Mouse (Mus musculus) neural tube, embryonic 11.5 days (tissue): ENCODE data around the gene Wdr25. TPM values are rescaled to one million over a fixed set of nuclear protein-coding genes. Genes with fewer than 3 reads are reported as not detected.

Source experiments
- ATAC-seq: fragments of 200-750 bp; cut with Nextera tagmentation; 2 replicates; pipeline ENCODE4 v1.8.0; 2017; ENCODE audit warnings: moderate number of reproducible peaks, mild to moderate bottlenecking, moderate TSS enrichment, moderate library complexity; ENCODE audit not compliant: insufficient read depth, low FRiP score, low TSS enrichment
- DNase-seq: peaks from one replicate; pipeline ENCODE4 v3.0.0-alpha.2; 2015; ENCODE audit warnings: low spot score
- H3K27ac ChIP-seq: fragments of 300-500 bp; sonication (generic); 2 replicates; pipeline ENCODE4 v1.5.1; 2014; ENCODE audit warnings: low read depth, mild to moderate bottlenecking, low read length
- H3K27me3 ChIP-seq: fragments of 300-500 bp; sonication (generic); 2 replicates; pipeline ENCODE4 v1.6.1; 2014; ENCODE audit warnings: mild to moderate bottlenecking, low read length, mixed read lengths; ENCODE audit not compliant: control insufficient read depth, insufficient read depth
- H3K36me3 ChIP-seq: fragments of 300-500 bp; sonication (generic); 2 replicates; pipeline ENCODE4 v1.6.1; 2014; ENCODE audit warnings: mild to moderate bottlenecking, low read length, moderate library complexity, mixed read lengths; ENCODE audit not compliant: control insufficient read depth, insufficient read depth
- H3K4me1 ChIP-seq: fragments of 300-500 bp; sonication (generic); 2 replicates; pipeline ENCODE4 v1.6.1; 2014; ENCODE audit warnings: low read length, mixed read lengths; ENCODE audit not compliant: control insufficient read depth, insufficient read depth
- H3K4me2 ChIP-seq: fragments of 300-500 bp; sonication (generic); 2 replicates; pipeline ENCODE4 v1.6.1; 2014; ENCODE audit warnings: low read depth, mild to moderate bottlenecking, moderate library complexity
- H3K4me3 ChIP-seq: fragments of 300-500 bp; sonication (generic); 2 replicates; pipeline ENCODE4 v1.5.1; 2014; ENCODE audit warnings: low read depth, low read length
- H3K9ac ChIP-seq: fragments of 300-500 bp; sonication (generic); 2 replicates; pipeline ENCODE4 v1.6.1; 2014; ENCODE audit warnings: mild to moderate bottlenecking, low read length
- H3K9me3 ChIP-seq: fragments of 300-500 bp; sonication (generic); 2 replicates; pipeline ENCODE4 v1.6.1; 2016; ENCODE audit warnings: low read length; ENCODE audit not compliant: control insufficient read depth
- WGBS: fragments of 180-500 bp; shearing (Covaris S2); extraction: QIAGEN DNeasy Blood & Tissue Kit; methylation state at CpG from one replicate; pipeline ENCODE4 v1.1.7; 2014; 5-methylcytosine and 5-hydroxymethylcytosine counted together
- polyA plus RNA-seq: library from polyadenylated mRNA; unstranded; fragments of >200 nt; fragmentation: Nextera tagmentation; extraction: Ambion mirVana; gene quantifications from 2 replicates; pipeline ENCODE4 v1.2.1, GENCODE M21; 2014

Gene Wdr25
- polyA plus RNA-seq, 1 experiment from 2014 or later = 5.2 TPM

DNA sequence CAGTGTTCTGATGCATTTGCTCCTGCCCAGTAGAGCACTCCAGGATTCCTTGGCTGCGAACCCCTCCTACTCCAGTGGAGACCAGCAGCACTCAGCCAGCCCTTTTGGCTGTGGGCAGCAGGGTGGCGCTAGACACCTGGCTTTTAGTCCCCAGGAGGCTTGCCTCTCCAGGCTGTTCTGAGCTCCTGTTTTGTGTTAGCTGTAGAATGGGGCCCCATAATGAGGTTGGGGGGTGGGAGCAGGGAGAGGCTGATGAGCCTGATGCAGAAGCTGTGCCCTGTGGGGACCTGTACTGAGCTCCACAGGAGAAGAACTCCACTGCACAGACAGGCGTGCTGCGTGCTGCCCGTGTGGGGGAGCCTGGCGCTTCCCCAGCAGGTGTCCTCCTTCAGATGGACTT, 60.4 kb downstream of the Wdr25 start:
- H3K4me1 ChIP-seq = peaks cover 8% of the 10 kb centered on the region
- 8% methylated on average over 6 of the region's 6 CpGs for WGBS

DNA sequence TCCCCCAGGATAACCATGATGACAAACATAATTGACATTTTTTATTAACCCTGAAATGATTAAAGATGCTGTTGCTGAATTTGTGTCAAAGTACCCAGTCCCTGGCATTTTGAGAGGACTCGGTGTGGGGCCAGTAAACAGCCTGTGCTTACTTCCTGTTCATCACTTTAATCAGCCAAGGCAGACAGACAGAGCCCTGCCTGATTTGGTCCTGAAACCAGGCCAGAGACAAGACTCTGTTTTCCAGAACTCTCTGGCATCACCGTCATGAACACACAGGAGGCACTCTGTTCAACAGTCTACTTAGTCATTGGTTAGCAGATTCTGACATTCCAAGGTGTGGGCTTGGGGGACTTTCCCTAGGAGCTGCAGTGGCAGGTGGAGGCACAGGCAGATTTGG, 61.0 kb downstream of the Wdr25 start:
- Histone ChIP-seq H3K36me3 (no peaks in the 10 kb centered on the region), H3K9ac (no peak overlapping the region), H3K27ac (0 out of 2 replicates have a peak overlapping the region, but pooled peaks have one; percentile 20), H3K27me3 (no peaks in the 10 kb centered on the region), H3K4me3 (no peak overlapping the region), H3K4me2 (no peak overlapping the region), H3K9me3 (no peaks in the 10 kb centered on the region), H3K4me1 (peaks cover 8% of the 10 kb centered on the region)
- ATAC-seq (no peak), DNase-seq (no peak)
- 59% methylated on average over 2 of the region's 2 CpGs for WGBS

More for the DNA sequence above, 60.4 kb downstream of the Wdr25 start:
- Histone ChIP-seq H3K9ac (no peak overlapping the region), H3K4me2 (no peak overlapping the region), H3K27me3 (no peaks in the 10 kb centered on the region), H3K9me3 (no peaks in the 10 kb centered on the region), H3K4me3 (no peak overlapping the region), H3K27ac (0 out of 2 replicates have a peak overlapping the region, but pooled peaks have one; percentile 20), H3K36me3 (no peaks in the 10 kb centered on the region)
- DNase-seq (peak; percentile 62), ATAC-seq (peak; percentile 65; the same call in 1 of the 2 replicates)

DNA sequence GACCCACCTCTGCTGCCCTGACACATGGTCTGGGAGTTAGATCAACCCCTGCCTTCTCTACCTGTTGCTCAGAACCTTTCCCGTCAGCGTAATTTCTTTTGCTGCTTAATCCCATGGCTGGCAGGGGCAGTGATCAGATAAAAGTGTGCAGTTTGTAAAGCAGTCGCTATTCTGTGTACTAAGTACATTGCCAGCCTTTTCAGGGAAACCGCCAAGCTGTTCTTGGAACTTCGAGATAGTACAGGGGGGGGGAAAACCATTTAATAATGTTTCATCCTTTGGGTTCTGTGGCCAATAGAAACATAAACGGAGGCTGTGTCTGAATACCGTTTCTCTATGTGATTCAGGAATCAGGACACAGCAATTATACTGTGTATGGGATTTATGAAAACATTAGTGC, 65.1 kb downstream of the Wdr25 start:
- no peaks in the 10 kb centered on the region for H3K27me3 ChIP-seq
- WGBS = 76% methylated on average over 7 of the region's 7 CpGs
- peaks cover 15% of the 10 kb centered on the region; the same call in 1 of the 2 replicates for H3K4me1 ChIP-seq
- ATAC-seq = no peak
- H3K36me3 ChIP-seq = no peaks in the 10 kb centered on the region
- no peak overlapping the region for H3K9ac ChIP-seq
- no peaks in the 10 kb centered on the region for H3K9me3 ChIP-seq
- H3K27ac ChIP-seq = peak overlapping the region; percentile 7; the same call in 1 of the 2 replicates
- no peak for DNase-seq
- no peak overlapping the region for H3K4me2 ChIP-seq
- H3K4me3 ChIP-seq = no peak overlapping the region

DNA sequence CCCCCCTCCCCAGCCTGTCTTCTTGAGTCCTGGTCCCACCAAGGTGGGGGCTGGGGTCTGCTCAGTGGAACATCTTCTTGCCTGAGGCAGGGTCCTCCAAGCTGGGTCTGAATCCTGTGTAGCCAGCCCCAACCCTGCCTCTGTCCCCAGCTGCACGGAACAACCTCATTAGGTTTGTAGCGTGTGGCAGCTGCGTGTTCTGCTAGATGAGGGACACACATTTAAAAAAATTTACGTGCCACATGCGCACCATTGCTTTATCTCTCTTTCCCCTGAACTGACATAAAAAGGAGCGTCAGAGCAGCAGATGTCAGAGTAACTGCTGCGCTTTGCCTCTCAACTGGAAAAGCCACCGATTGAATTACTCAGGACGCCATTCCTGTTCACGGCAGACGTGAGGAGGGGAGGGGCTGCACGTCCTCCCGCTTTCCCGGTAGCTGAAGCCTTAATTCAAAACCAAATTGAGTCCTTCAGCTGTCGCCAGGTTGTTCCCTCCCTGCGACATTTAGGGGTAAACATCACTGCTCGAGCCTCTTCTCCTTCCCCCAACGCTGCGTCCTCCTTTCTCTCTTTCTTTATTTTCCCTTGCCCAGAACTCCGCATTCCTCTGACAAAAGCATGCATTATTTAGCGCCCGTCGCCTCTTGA, 65.7 kb downstream of the Wdr25 start:
- no peak overlapping the region for H3K4me3 ChIP-seq
- H3K4me2 ChIP-seq = peak overlapping the region; percentile 41
- H3K4me1 ChIP-seq = peaks cover 10% of the 10 kb centered on the region; the same call in 1 of the 2 replicates
- peak overlapping the region; percentile 7; the same call in 1 of the 2 replicates for H3K27ac ChIP-seq
- DNase-seq (peak; percentile 62), ATAC-seq (peak; percentile 83)
- WGBS = 2% methylated on average over 23 of the region's 23 CpGs
- H3K27me3 ChIP-seq = no peaks in the 10 kb centered on the region
- no peaks in the 10 kb centered on the region for H3K36me3 ChIP-seq
- H3K9me3 ChIP-seq = no peaks in the 10 kb centered on the region
- H3K9ac ChIP-seq = no peak overlapping the region

DNA sequence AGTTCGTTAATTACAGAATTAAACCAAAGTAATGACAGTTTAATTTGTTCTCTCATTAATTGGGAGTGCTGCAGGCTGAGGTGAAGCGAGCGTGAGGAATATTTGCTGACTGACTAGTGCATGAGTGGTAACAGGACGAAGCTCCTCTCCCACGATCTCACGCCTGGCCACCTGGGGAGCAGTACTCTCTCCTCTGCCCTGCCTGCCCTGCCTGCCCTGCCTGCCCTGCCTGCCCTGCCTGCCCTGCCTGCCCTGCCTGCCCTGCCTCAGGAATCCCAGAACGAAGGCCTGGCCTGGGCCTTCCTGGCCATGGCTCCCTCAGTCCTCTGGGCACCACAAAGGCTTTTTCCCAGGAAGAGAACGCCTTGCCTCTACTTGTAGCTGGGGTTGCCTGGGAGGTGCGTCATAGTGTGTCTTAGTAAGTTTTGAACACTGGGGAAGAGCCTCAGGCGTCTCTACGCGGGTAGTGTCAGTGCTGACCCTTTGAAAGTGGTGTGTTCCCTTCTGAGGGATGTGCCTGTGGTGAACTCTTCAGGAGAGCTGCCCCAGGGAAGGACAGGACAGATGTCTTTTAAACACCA, 66.3 kb downstream of the Wdr25 start:
- Histone ChIP-seq H3K9me3 (no peaks in the 10 kb centered on the region), H3K4me1 (peaks cover 7% of the 10 kb centered on the region; the same call in 1 of the 2 replicates), H3K4me3 (no peak overlapping the region), H3K27ac (peak overlapping the region; percentile 9; the same call in 1 of the 2 replicates), H3K27me3 (no peaks in the 10 kb centered on the region), H3K9ac (no peak overlapping the region), H3K36me3 (no peaks in the 10 kb centered on the region), H3K4me2 (peak overlapping the region; percentile 41)
- DNase-seq (no peak), ATAC-seq (no peak; the same call in 1 of the 2 replicates)
- 24% methylated on average over 12 of the region's 12 CpGs for WGBS

DNA sequence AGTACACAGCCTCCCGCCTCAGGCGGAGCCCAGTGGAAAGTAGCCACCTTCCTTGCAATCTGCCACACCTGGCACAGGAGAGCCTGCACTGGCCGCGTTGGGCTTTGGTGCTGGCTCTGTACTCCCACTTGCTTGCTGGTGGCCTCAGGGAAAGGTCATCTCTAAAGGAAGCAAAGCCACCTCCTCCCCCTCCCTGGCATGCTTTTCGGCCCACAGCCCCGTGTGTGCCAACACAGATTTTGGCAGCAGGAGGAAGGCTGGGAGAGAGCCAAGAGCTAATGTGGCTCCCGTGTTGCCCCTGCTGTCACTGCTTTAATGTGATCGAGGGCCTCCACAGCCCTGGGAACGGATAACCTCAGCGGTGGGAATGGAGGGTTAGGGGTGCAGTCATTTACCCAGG, 66.8 kb downstream of the Wdr25 start:
- Histone ChIP-seq H3K9me3 (no peaks in the 10 kb centered on the region), H3K4me1 (peaks cover 7% of the 10 kb centered on the region; the same call in 1 of the 2 replicates), H3K4me3 (no peak overlapping the region), H3K27ac (peak overlapping the region; percentile 42; the same call in 1 of the 2 replicates), H3K36me3 (no peaks in the 10 kb centered on the region), H3K4me2 (no peak overlapping the region), H3K9ac (no peak overlapping the region), H3K27me3 (no peaks in the 10 kb centered on the region)
- ATAC-seq (no peak), DNase-seq (no peak)
- WGBS = 56% methylated on average over 10 of the region's 10 CpGs

DNA sequence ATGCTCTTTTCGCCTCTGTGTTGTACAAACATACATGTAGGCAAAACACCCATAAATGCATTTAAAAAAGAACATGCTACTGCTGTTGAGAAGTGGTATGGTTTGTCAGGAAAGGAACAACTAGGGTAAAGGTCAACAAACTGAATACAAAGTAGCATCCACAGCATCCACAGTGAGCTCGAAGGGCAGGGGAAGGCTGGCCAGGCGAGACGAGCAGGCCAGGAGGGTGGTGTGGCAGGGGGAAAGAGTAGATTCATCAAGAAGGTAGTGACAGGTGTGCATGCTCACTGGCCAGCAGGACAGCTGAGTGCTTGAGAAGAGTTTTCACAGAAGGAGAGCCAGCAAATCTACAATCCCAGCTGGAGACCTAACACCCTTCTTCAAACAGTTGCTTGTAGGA, 74.2 kb downstream of the Wdr25 start:
- no peaks in the 10 kb centered on the region for H3K4me1 ChIP-seq
- no peak overlapping the region for H3K4me2 ChIP-seq
- H3K9ac ChIP-seq = no peak overlapping the region
- ATAC-seq (no peak), DNase-seq (no peak)
- no peak overlapping the region for H3K4me3 ChIP-seq
- 81% methylated on average over 4 of the region's 4 CpGs for WGBS
- no peaks in the 10 kb centered on the region for H3K36me3 ChIP-seq
- H3K27ac ChIP-seq = no peak overlapping the region
- H3K27me3 ChIP-seq = no peaks in the 10 kb centered on the region
- no peaks in the 10 kb centered on the region for H3K9me3 ChIP-seq

DNA sequence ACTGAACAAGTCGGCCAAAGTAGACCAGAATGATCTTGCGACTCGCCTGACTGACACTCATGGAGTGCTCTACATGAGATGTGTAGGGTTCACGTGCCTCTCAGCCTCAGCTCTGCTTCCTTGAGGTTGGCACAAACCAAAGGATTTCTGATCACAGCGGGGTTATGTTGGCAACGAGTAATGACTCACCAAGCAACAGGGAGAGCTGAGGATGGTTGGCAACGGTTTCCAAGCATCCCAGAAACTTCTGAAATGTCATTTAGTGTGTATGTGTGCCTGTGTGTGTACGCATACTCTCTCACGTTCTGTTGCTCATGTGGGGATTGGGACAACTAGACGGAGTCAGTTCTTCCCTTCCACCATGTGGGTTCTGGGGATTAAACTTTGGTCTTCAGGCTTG, 74.6 kb downstream of the Wdr25 start:
- H3K27ac ChIP-seq = no peak overlapping the region
- H3K9me3 ChIP-seq = no peaks in the 10 kb centered on the region
- ATAC-seq = no peak
- no peak for DNase-seq
- H3K4me3 ChIP-seq = no peak overlapping the region
- H3K4me1 ChIP-seq = no peaks in the 10 kb centered on the region
- WGBS = 91% methylated on average over 10 of the region's 10 CpGs
- no peak overlapping the region for H3K9ac ChIP-seq
- H3K4me2 ChIP-seq = no peak overlapping the region
- H3K36me3 ChIP-seq = no peaks in the 10 kb centered on the region
- no peaks in the 10 kb centered on the region for H3K27me3 ChIP-seq

DNA sequence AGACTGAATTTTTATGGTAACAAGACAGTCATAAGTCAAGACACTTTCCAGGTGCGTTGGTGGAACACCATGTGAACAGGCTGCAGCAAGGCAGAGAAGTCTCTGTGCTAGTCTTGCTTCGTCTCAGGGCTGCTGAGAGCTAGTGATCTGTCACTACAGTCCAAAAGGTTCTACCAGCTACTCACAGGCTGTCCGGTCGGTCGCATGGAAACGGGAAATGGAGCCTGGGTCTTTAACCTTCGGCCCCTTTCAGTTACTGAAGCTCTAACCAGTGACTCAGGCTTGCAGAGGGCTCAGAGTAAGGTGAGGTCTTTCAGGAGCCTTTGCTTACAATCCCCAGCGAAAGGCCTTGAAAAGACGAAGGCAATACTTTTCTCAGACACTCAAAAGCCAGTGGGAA, 78.0 kb downstream of the Wdr25 start:
- 86% methylated on average over 9 of the region's 9 CpGs for WGBS
- no peak overlapping the region for H3K9ac ChIP-seq
- no peaks in the 10 kb centered on the region for H3K27me3 ChIP-seq
- ATAC-seq (no peak), DNase-seq (no peak)
- H3K27ac ChIP-seq = no peak overlapping the region
- H3K4me1 ChIP-seq = no peaks in the 10 kb centered on the region
- H3K36me3 ChIP-seq = no peaks in the 10 kb centered on the region
- H3K4me2 ChIP-seq = no peak overlapping the region
- H3K9me3 ChIP-seq = no peaks in the 10 kb centered on the region
- no peak overlapping the region for H3K4me3 ChIP-seq
